Mouse (Mus musculus): Measurements from ENCODE around the gene Ckap4. TPM values are rescaled to one million over a fixed set of nuclear protein-coding genes. Genes with fewer than 3 reads are reported as not detected.
"Not testable (repeated sequence)": the region's sequence is repeated elsewhere in the genome, so short reads cannot be mapped to it uniquely, and the experiment has no call there.

Gene Ckap4
- total RNA-seq, 2 experiments from 2014 or later = 111 to 115 TPM

GRCm38 (mm10) chr10:84549146-84549919 lies 15.5 kb upstream of the Ckap4 start:
- DNase-seq = no peak

GRCm38 (mm10) chr10:84544841-84545610 lies 11.2 kb upstream of the Ckap4 start:
- no peak for DNase-seq

- no peak for DNase-seq
Measured at GRCm38 (mm10) chr10:84542802-84543658, 9.2 kb upstream of the Ckap4 start.

GRCm38 (mm10) chr10:84539651-84540050 lies 5.8 kb upstream of the Ckap4 start:
- DNase-seq = no peak

- peak; percentile 49 for DNase-seq
Measured at GRCm38 (mm10) chr10:84535859-84536258, 2.0 kb upstream of the Ckap4 start.

GRCm38 (mm10) chr10:84535458-84535857 lies 1.6 kb upstream of the Ckap4 start:
- no peak for DNase-seq

GRCm38 (mm10) chr10:84532911-84533882 lies 665 bp downstream of the Ckap4 start:
- peak; percentile 73 for DNase-seq

GRCm38 (mm10) chr10:84532191-84532889 lies 1.5 kb downstream of the Ckap4 start:
- peak; percentile 60 for DNase-seq

GRCm38 (mm10) chr10:84531576-84531975 lies 2.3 kb downstream of the Ckap4 start:
- DNase-seq = no peak

GRCm38 (mm10) chr10:84530388-84530787 lies 3.5 kb downstream of the Ckap4 start:
- no peak for DNase-seq

GRCm38 (mm10) chr10:84527631-84528030 lies 6.2 kb downstream of the Ckap4 start:
- no peak for DNase-seq

GRCm38 (mm10) chr10:84527070-84527469 lies 6.8 kb downstream of the Ckap4 start:
- no peak for DNase-seq

- no peak for DNase-seq
Measured at GRCm38 (mm10) chr10:84526488-84526887, 7.4 kb downstream of the Ckap4 start.

- peak; percentile 26 for DNase-seq
Measured at GRCm38 (mm10) chr10:84523682-84524081, 10.2 kb downstream of the Ckap4 start.

- peak; percentile 38 for DNase-seq
Measured at GRCm38 (mm10) chr10:84516414-84516927, 17.4 kb downstream of the Ckap4 start.

GRCm38 (mm10) chr10:84515980-84516379 lies 17.9 kb downstream of the Ckap4 start:
- DNase-seq = not testable (repeated sequence)

- DNase-seq = peak; percentile 87
Measured at GRCm38 (mm10) chr10:84515512-84515950, 18.3 kb downstream of the Ckap4 start.

GRCm38 (mm10) chr10:84514038-84514578 lies 19.8 kb downstream of the Ckap4 start:
- DNase-seq = peak; percentile 83

GRCm38 (mm10) chr10:84512766-84513165 lies 21.1 kb downstream of the Ckap4 start:
- no peak for DNase-seq

GRCm38 (mm10) chr10:84508603-84509002 lies 25.3 kb downstream of the Ckap4 start:
- DNase-seq = no peak
